Mouse (Mus musculus) kidney, postnatal 4 days (tissue): ENCODE results near the gene Cerkl.

Experiments used
- DNase-seq, 2 experiments: peaks; one replicate each; pipeline ENCODE4 v3.0.0; 2021; ENCODE audit warnings: mixed read lengths in 2 of 2

The Cerkl gene

GRCm38 (mm10) chr2:79442906-79443305 is 13.7 kb downstream of the Cerkl start:
- no peak for DNase-seq

GRCm38 (mm10) chr2:79442227-79442626 is 14.4 kb downstream of the Cerkl start:
- no peak for DNase-seq

GRCm38 (mm10) chr2:79430061-79430460 is 26.5 kb downstream of the Cerkl start:
- no peak for DNase-seq

GRCm38 (mm10) chr2:79429650-79430049 is 26.9 kb downstream of the Cerkl start:
- no peak for DNase-seq

- no peak for DNase-seq
Measured at GRCm38 (mm10) chr2:79429108-79429507, 27.5 kb downstream of the Cerkl start.

GRCm38 (mm10) chr2:79428569-79429104 is 27.9 kb downstream of the Cerkl start:
- peak; percentile 21 to 47 for DNase-seq

GRCm38 (mm10) chr2:79428022-79428421 is 28.6 kb downstream of the Cerkl start:
- DNase-seq, result no peak

- DNase-seq, result no peak
Measured at GRCm38 (mm10) chr2:79421696-79422095, 34.9 kb downstream of the Cerkl start.

GRCm38 (mm10) chr2:79414505-79414904 is 42.1 kb downstream of the Cerkl start:
- DNase-seq, result no peak

- DNase-seq, result peak in 1 of 2 experiments; percentile 24
Measured at GRCm38 (mm10) chr2:79410903-79411255, 45.7 kb downstream of the Cerkl start.

- no peak for DNase-seq
Measured at GRCm38 (mm10) chr2:79410247-79410902, 46.2 kb downstream of the Cerkl start.

GRCm38 (mm10) chr2:79405661-79406405 is 50.8 kb downstream of the Cerkl start:
- no peak for DNase-seq

GRCm38 (mm10) chr2:79400045-79400444 is 56.5 kb downstream of the Cerkl start:
- no peak for DNase-seq

- no peak for DNase-seq
Measured at GRCm38 (mm10) chr2:79399234-79400000, 57.2 kb downstream of the Cerkl start.

- DNase-seq, result no peak
Measured at GRCm38 (mm10) chr2:79398831-79399230, 57.8 kb downstream of the Cerkl start.

- DNase-seq, result no peak
Measured at GRCm38 (mm10) chr2:79398343-79398742, 58.2 kb downstream of the Cerkl start.

- DNase-seq, result no peak
Measured at GRCm38 (mm10) chr2:79397107-79397506, 59.5 kb downstream of the Cerkl start.

GRCm38 (mm10) chr2:79379087-79380041 is 77.2 kb downstream of the Cerkl start:
- peak; percentile 24 to 45 for DNase-seq

GRCm38 (mm10) chr2:79378346-79379086 is 78.1 kb downstream of the Cerkl start:
- peak in 1 of 2 experiments; percentile 24 for DNase-seq

GRCm38 (mm10) chr2:79372486-79373200 is 83.9 kb downstream of the Cerkl start:
- peak; percentile 56 to 73 for DNase-seq

- no peak for DNase-seq
Measured at GRCm38 (mm10) chr2:79372154-79372467, 84.5 kb downstream of the Cerkl start.
